Mouse (Mus musculus) myocyte (in vitro differentiated cells): Measurements from ENCODE around the gene Bglap2.

ENCODE experiments used
- E2F4 ChIP-seq: IDR thresholded peaks from one replicate; pipeline ENCODE4 v1.6.1; 2011; ENCODE audit warnings: mild to moderate bottlenecking, control low read depth, moderate library complexity; ENCODE audit not compliant: insufficient read depth
- MAX ChIP-seq: IDR thresholded peaks from one replicate; pipeline ENCODE4 v1.6.1; 2011; ENCODE audit warnings: low read depth, mild to moderate bottlenecking, control low read depth
- MYOD1 ChIP-seq, 3 experiments: IDR thresholded peaks; one replicate each; pipeline ENCODE4 v1.6.1; 2011; ENCODE audit warnings: control low read depth in 2 of 3, low read depth in 2 of 3, mild to moderate bottlenecking in 2 of 3, moderate library complexity in 1 of 3; ENCODE audit not compliant: insufficient read length in 2 of 3, control insufficient read depth in 1 of 3
- MYOG ChIP-seq, 3 experiments: IDR thresholded peaks; one replicate each; pipeline ENCODE4 v1.6.1; 2011; ENCODE audit warnings: control low read depth in 2 of 3, low read depth in 2 of 3, mild to moderate bottlenecking in 2 of 3; ENCODE audit not compliant: insufficient read length in 2 of 3, control insufficient read depth in 1 of 3, insufficient read depth in 1 of 3
- POLR2A ChIP-seq: IDR thresholded peaks from one replicate; pipeline ENCODE4 v1.6.1; 2011; ENCODE audit warnings: low read depth, mild to moderate bottlenecking, control low read depth, moderate library complexity; ENCODE audit not compliant: insufficient read length
- POLR2AphosphoS2 ChIP-seq: IDR thresholded peaks from one replicate; pipeline ENCODE4 v1.6.1; 2011; ENCODE audit warnings: low read depth, control low read depth; ENCODE audit not compliant: insufficient read length
- SRF ChIP-seq: IDR thresholded peaks from one replicate; pipeline ENCODE4 v1.6.1; 2011; ENCODE audit warnings: low read depth; ENCODE audit not compliant: control insufficient read depth, insufficient read length
- TCF12 ChIP-seq: IDR thresholded peaks from one replicate; pipeline ENCODE4 v1.6.1; 2011; ENCODE audit warnings: mild to moderate bottlenecking, control low read depth; ENCODE audit not compliant: poor library complexity, insufficient read depth, severe bottlenecking
- USF1 ChIP-seq: IDR thresholded peaks from one replicate; pipeline ENCODE4 v1.6.1; 2011; ENCODE audit warnings: low read depth, mild to moderate bottlenecking, control low read depth, moderate library complexity

DNA sequence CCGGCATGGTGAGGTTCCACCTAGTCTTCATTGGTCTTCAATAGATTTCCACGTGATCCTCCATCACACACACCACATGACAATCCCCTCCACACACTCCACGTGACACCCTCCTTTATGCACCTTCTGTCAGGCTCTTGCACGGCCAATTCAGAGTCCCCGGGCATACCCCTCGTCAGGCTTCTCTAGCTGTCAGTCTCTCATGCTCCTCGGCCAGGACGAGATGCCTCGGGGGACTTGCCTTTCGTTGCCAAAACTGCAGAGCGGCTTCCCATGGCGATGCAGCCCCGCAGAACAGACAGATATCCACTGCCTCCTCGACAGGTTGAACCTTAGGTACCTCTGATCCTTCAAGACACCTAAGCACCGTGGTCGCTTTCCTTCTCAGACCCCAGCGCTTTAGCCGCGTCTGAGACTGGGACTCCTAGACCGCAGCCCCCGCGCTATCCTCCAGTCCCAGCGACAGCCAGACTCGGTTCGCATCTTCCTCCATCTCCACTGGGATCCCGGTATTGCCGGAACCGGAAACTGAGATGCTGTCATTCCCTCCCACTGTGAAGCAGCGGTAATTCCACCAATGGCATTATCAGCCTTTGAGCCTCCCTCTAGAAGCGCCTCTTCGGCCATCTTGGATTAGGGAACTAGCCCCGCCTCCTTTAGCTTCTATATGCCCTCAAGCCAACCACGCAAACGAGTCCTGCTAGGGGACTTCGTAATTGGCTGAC is 46.3 kb upstream of the Bglap2 start, which contains the start of gene Slc25a44:
- TF ChIP-seq MYOG (IDR thresholded peaks at IDR 0.05; ENCODE audit: control insufficient read depth in 1 of 3, insufficient read depth in 1 of 3, insufficient read length in 2 of 3, low read depth in 2 of 3) (no peak), USF1 (peak; percentile 81), POLR2AphosphoS2 (peak; percentile 85), POLR2A (peak; percentile 86), MAX (no peak), MYOD1 (IDR thresholded peaks at IDR 0.05; ENCODE audit: control insufficient read depth in 1 of 3, insufficient read length in 2 of 3, low read depth in 2 of 3) (no peak), TCF12 (no peak), SRF (peak; percentile 62), E2F4 (no peak)
